In genomic region chr16:94586349-94586990, GRCm38 (mm10) we compare ENCODE assay signal across 15 mouse cellular contexts. TPM values are rescaled to one million over a fixed set of nuclear protein-coding genes. Genes with fewer than 3 reads are reported as not detected.
DNase-seq lines count a peak whose midpoint lies in the region; ATAC-seq and TF ChIP-seq lines count a peak whose summit lies in the region.
"Had no signal": no experiment of that assay in that cellular context is flagged by ENCODE, and none has a peak within 500 bp of the region (broad histone marks: within the 10 kb centered on the region; RNA-seq: fewer than 3 reads in every experiment).

No protein-coding gene starts in this region.

- ATAC-seq in frontal cortex, adult (ENCODE audit: low TSS enrichment) = peak; percentile 17; the same call in 1 of the 2 replicates
- no peak for ATAC-seq in liver, embryonic 14.5 days (ENCODE audit: insufficient read depth)
- ATAC-seq in liver, embryonic 12.5 days = no peak
- ATAC-seq in monocyte, adult 5-6 weeks (replicated peaks; ENCODE audit: insufficient number of reproducible peaks, low FRiP score, low TSS enrichment, poor library complexity, severe bottlenecking) = no peak
- ATAC-seq: forebrain, embryonic 14.5 days had no signal

- H3K9me3 ChIP-seq in liver, embryonic 14.5 days (ENCODE audit: control insufficient read depth, low read length) = no peaks in the 10 kb centered on the region
- no peaks in the 10 kb centered on the region for H3K9me3 ChIP-seq in liver, embryonic 12.5 days (replicated peaks)
- H3K9me3 ChIP-seq in E14TG2a.4 (ENCODE audit: low read length) = no peaks in the 10 kb centered on the region
- H3K9me3 ChIP-seq: hindbrain, embryonic 12.5 days had no signal

- H3K4me1 ChIP-seq in liver, embryonic 14.5 days (replicated peaks; ENCODE audit: control insufficient read depth in 2 of 2, insufficient read depth in 2 of 2, low read length in 1 of 2) = peaks cover 6 to 10% of the 10 kb centered on the region in 2 experiments
- peaks cover 72% of the 10 kb centered on the region for H3K4me1 ChIP-seq in liver, embryonic 12.5 days
- H3K4me1 ChIP-seq in E14TG2a.4 (replicated peaks; ENCODE audit: low read depth, low read length) = peaks cover 99% of the 10 kb centered on the region
- H3K4me1 ChIP-seq in embryonic fibroblast, embryonic 13.5 days (ENCODE audit: control insufficient read depth, insufficient read depth, low read length) = peaks cover 23% of the 10 kb centered on the region

- WGBS in liver, embryonic 14.5 days (ENCODE audit: insufficient replicate concordance) = 62% methylated on average over 7 of the region's 7 CpGs
- 60% methylated on average over 7 of the region's 7 CpGs for WGBS in liver, embryonic 12.5 days (ENCODE audit: insufficient replicate concordance)

- H3K36me3 ChIP-seq in liver, embryonic 14.5 days (replicated peaks; ENCODE audit: control insufficient read depth, insufficient read depth, low read depth) = no peaks in the 10 kb centered on the region
- no peaks in the 10 kb centered on the region; the same call in 1 of the 2 replicates for H3K36me3 ChIP-seq in liver, embryonic 12.5 days
- H3K36me3 ChIP-seq in E14TG2a.4 (ENCODE audit: insufficient read depth, low read length) = no peaks in the 10 kb centered on the region
- H3K36me3 ChIP-seq: hindbrain, embryonic 12.5 days had no signal

- H3K9ac ChIP-seq in liver, embryonic 14.5 days (replicated peaks) = no peak overlapping the region
- H3K9ac ChIP-seq in liver, embryonic 12.5 days = no peak overlapping the region
- H3K9ac ChIP-seq: hindbrain, embryonic 12.5 days had no signal

- TF ChIP-seq CTCF in liver, embryonic 14.5 days (IDR thresholded peaks at IDR 0.05; ENCODE audit: low read depth) = peak; percentile 56
- TF ChIP-seq CTCF in E14TG2a.4 (conservative IDR thresholded peaks at IDR 0.05; ENCODE audit: low read length) = peak; percentile 84
- no peak for TF ChIP-seq CTCF in embryonic fibroblast, embryonic 13.5 days (IDR thresholded peaks at IDR 0.05; ENCODE audit: borderline replicate concordance, insufficient read depth, low read length)

- no peak for TF ChIP-seq POLR2A in embryonic fibroblast, embryonic 13.5 days (IDR thresholded peaks at IDR 0.05; ENCODE audit: low read depth, low read length)

- H3K27me3 ChIP-seq in liver, embryonic 14.5 days (ENCODE audit: control insufficient read depth, insufficient read depth, low read length) = no peaks in the 10 kb centered on the region
- H3K27me3 ChIP-seq in liver, embryonic 12.5 days (replicated peaks) = no peaks in the 10 kb centered on the region
- no peaks in the 10 kb centered on the region for H3K27me3 ChIP-seq in E14TG2a.4 (ENCODE audit: insufficient read depth, low read length)
- H3K27me3 ChIP-seq: hindbrain, embryonic 12.5 days had no signal

- DNase-seq in frontal cortex, postnatal 25 days (ENCODE audit: low spot score in 2 of 2) = no peak
- DNase-seq in liver, embryonic 14.5 days (ENCODE audit: low read depth in 3 of 3, low spot score in 3 of 3) = no peak
- no peak for DNase-seq in gastrocnemius, adult 8-10 months (ENCODE audit: low spot score in 2 of 2)
- DNase-seq: cerebellum, postnatal 14 days; kidney, postnatal 10 days; spleen, adult 18-20 months; thymus, adult 18-20 months had no signal

- no peak overlapping the region for H3K4me3 ChIP-seq in liver, embryonic 14.5 days (ENCODE audit: insufficient read depth in 1 of 2, low read depth in 2 of 2, low read length in 2 of 2)
- H3K4me3 ChIP-seq in liver, embryonic 12.5 days = no peak overlapping the region
- H3K4me3 ChIP-seq in E14TG2a.4 (replicated peaks; ENCODE audit: low read length) = no peak overlapping the region
- no peak overlapping the region for H3K4me3 ChIP-seq in embryonic fibroblast, embryonic 13.5 days (ENCODE audit: insufficient read depth, low read length)
- H3K4me3 ChIP-seq: hindbrain, embryonic 12.5 days; myocyte had no signal

- TF ChIP-seq EP300 in liver, embryonic 14.5 days (IDR thresholded peaks at IDR 0.05; ENCODE audit: low read depth) = no peak

- no peak overlapping the region for H3K4me2 ChIP-seq in liver, embryonic 14.5 days (ENCODE audit: low read depth)
- no peak overlapping the region for H3K4me2 ChIP-seq in liver, embryonic 12.5 days
- H3K4me2 ChIP-seq: hindbrain, embryonic 12.5 days had no signal

- no peak overlapping the region for H3K27ac ChIP-seq in liver, embryonic 14.5 days
- no peak overlapping the region for H3K27ac ChIP-seq in liver, embryonic 12.5 days
- H3K27ac ChIP-seq in embryonic fibroblast, embryonic 13.5 days (ENCODE audit: insufficient read depth, low read length) = peak overlapping the region; percentile 27; the same call in 1 of the 2 replicates
- H3K27ac ChIP-seq: hindbrain, embryonic 12.5 days had no signal

RNA-seq across cellular contexts. Expression of gene Dyrk1a, which starts 16.7 kb away (rescaled TPM):
- polyA plus RNA-seq in liver, embryonic 14.5 days (2012; rRNA removed) = 7.5 and 9.2 TPM in 2 replicates
- 5.0 and 5.6 TPM in 2 replicates for polyA plus RNA-seq in liver, embryonic 14.5 days (2014; fragmentation: Nextera tagmentation; extraction: Ambion mirVana)
- polyA plus RNA-seq in liver, embryonic 12.5 days (2016; fragmentation: Nextera tagmentation; extraction: Ambion mirVana) = 4.8 and 4.9 TPM in 2 replicates
- polyA plus RNA-seq in embryonic fibroblast, embryonic 13.5 days (2011; ENCODE audit: insufficient read length, low read depth, missing spikeins) = 46.2 and 50.5 TPM in 2 replicates
- total RNA-seq in monocyte, adult 5-6 weeks (2017) = 87.6 to 107 TPM (median 95.1 TPM) in 3 replicates
- 100 to 1,000 TPM in 3 of 4 experiments, 10 to 100 TPM in 1; 95.4 to 131 (median 109) TPM for total RNA-seq in gastrocnemius, adult 8-10 months (2022)

RNA-seq across cellular contexts. Expression of gene Vps26c, which starts 59.8 kb away (rescaled TPM):
- polyA plus RNA-seq in liver, embryonic 14.5 days (2012; rRNA removed) = 12.2 and 13.3 TPM in 2 replicates
- polyA plus RNA-seq in liver, embryonic 14.5 days (2014; fragmentation: Nextera tagmentation; extraction: Ambion mirVana) = 18.3 and 18.8 TPM in 2 replicates
- 25.8 and 27.7 TPM in 2 replicates for polyA plus RNA-seq in liver, embryonic 12.5 days (2016; fragmentation: Nextera tagmentation; extraction: Ambion mirVana)
- 46.2 and 59.6 TPM in 2 replicates for polyA plus RNA-seq in embryonic fibroblast, embryonic 13.5 days (2011; ENCODE audit: insufficient read length, low read depth, missing spikeins)
- 27.9 to 44.3 TPM (median 39.2 TPM) in 3 replicates for total RNA-seq in monocyte, adult 5-6 weeks (2017)
- total RNA-seq in gastrocnemius, adult 8-10 months (2022) = 10 to 100 TPM in 3 of 4 experiments, 1 to 10 TPM in 1; 8.6 to 12.1 (median 10.2) TPM
